Mouse (Mus musculus) liver, embryonic 14.5 days (tissue): Measurements from ENCODE around the gene Srpk2.

ENCODE experiments used
- CTCF ChIP-seq: IDR thresholded peaks from 2 replicates; pipeline ENCODE4 v1.5.1; 2016; ENCODE audit warnings: antibody characterized with exemption, low read depth, control low read depth
- EP300 ChIP-seq: IDR thresholded peaks from 2 replicates; pipeline ENCODE4 v1.6.1; 2016; ENCODE audit warnings: antibody characterized with exemption, low read depth

DNA sequence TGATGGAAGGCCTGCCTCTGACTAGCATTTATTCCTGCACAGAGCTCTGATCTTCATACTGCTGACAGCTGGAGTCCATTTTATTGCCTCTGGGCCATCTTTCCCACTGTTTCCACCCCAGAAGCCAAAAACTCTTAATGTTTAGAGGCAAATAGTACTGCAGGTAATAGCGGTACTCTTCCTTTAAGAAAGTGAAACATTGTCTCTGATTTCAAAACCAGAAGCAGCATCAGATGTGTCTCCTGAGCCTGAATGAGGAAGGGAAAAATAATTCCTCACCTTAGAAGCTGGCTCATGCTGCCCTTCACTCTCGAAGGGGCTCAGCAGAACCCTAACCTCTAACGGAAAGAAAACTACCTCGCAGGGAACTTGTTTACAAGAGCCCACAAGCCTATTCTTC lies 26.8 kb upstream of the Srpk2 start:
- TF ChIP-seq CTCF (no peak), EP300 (no peak)
